ENCODE assay signal across 10 mouse cellular contexts in the genomic region with DNA sequence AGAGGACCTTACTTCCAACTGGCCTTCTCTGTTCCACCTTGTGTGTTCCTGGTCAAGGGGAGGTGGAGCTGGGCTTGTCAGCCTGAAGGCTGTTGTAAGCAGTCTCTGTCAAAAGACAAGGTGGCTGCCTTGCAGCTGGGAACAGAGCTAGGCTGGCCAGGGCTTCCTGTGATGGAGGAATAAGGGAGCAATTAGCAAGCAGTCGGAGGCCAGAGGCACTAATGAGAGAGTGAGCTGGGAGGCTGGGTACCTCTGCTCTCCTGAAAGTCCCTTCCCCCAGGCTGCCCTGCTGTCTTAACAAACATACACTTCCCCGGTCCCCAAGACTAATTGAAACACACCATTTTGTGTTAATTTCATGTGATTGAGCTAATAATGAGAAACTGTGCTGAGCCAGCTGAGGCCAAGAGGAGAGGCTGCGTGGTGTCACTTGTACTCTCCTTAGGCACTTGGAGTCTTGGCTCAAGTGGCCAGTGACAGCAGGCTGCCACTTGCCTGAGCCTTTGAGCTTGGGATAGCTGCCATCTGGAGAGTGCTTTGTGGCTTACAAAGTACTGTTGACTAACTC.
DNase-seq lines count a peak whose midpoint lies in the region; ATAC-seq and TF ChIP-seq lines count a peak whose summit lies in the region.
"Had no signal": no experiment of that assay in that cellular context is flagged by ENCODE, and none has a peak within 500 bp of the region (broad histone marks: within the 10 kb centered on the region; RNA-seq: fewer than 3 reads in every experiment).

No protein-coding gene starts in this region.

- WGBS in embryonic facial prominence, embryonic 14.5 days, result 29% methylated on average over 3 of the region's 3 CpGs
- 6% methylated on average over 3 of the region's 3 CpGs for WGBS in hindbrain, postnatal 0 days

- no peaks in the 10 kb centered on the region for H3K9me3 ChIP-seq in embryonic facial prominence, embryonic 14.5 days (ENCODE audit: control insufficient read depth, low read length)
- H3K9me3 ChIP-seq in hindbrain, postnatal 0 days (ENCODE audit: low read length), result no peaks in the 10 kb centered on the region
- H3K9me3 ChIP-seq: lung, embryonic 15.5 days had no signal

- H3K27ac ChIP-seq in embryonic facial prominence, embryonic 14.5 days (replicated peaks; ENCODE audit: low read depth, low read length), result no peak overlapping the region
- no peak overlapping the region for H3K27ac ChIP-seq in hindbrain, postnatal 0 days
- H3K27ac ChIP-seq: lung, embryonic 15.5 days had no signal

- no peak for TF ChIP-seq CTCF in hindbrain, postnatal 0 days (IDR thresholded peaks at IDR 0.05; ENCODE audit: low read depth)

- no peak overlapping the region for H3K9ac ChIP-seq in embryonic facial prominence, embryonic 14.5 days (ENCODE audit: low read depth, low read length)
- no peak overlapping the region for H3K9ac ChIP-seq in hindbrain, postnatal 0 days (replicated peaks; ENCODE audit: low read length)
- H3K9ac ChIP-seq: lung, embryonic 15.5 days had no signal

- ATAC-seq in embryonic facial prominence, embryonic 14.5 days (ENCODE audit: low read depth), result peak; percentile 77
- ATAC-seq in hindbrain, postnatal 0 days, result peak; percentile 89
- ATAC-seq in megakaryocyte-erythroid progenitor cell, adult 5-6 weeks (replicated peaks; ENCODE audit: low FRiP score, low TSS enrichment, poor library complexity, severe bottlenecking), result no peak
- ATAC-seq in megakaryocyte progenitor cell, adult 5-6 weeks (replicated peaks; ENCODE audit: poor library complexity), result no peak

- no peak overlapping the region for H3K4me2 ChIP-seq in embryonic facial prominence, embryonic 14.5 days (ENCODE audit: low read depth, low read length)
- no peak overlapping the region for H3K4me2 ChIP-seq in hindbrain, postnatal 0 days (ENCODE audit: low read depth, low read length)
- H3K4me2 ChIP-seq: heart, embryonic 11.5 days; lung, embryonic 15.5 days had no signal

- H3K27me3 ChIP-seq in embryonic facial prominence, embryonic 14.5 days (replicated peaks; ENCODE audit: control insufficient read depth, insufficient read depth, low read length), result no peaks in the 10 kb centered on the region
- 0 out of 2 replicates have a peak, but pooled peaks cover 3% of the 10 kb centered on the region for H3K27me3 ChIP-seq in hindbrain, postnatal 0 days (ENCODE audit: insufficient read depth, low read length)
- H3K27me3 ChIP-seq: lung, embryonic 15.5 days had no signal

- no peak overlapping the region for H3K4me3 ChIP-seq in embryonic facial prominence, embryonic 14.5 days (ENCODE audit: low read depth, low read length)
- no peak overlapping the region for H3K4me3 ChIP-seq in hindbrain, postnatal 0 days (ENCODE audit: low read length)
- H3K4me3 ChIP-seq: lung, embryonic 15.5 days had no signal

- H3K4me1 ChIP-seq in embryonic facial prominence, embryonic 14.5 days (ENCODE audit: control insufficient read depth, insufficient read depth, low read length), result no peaks in the 10 kb centered on the region
- peaks cover 7% of the 10 kb centered on the region; the same call in 1 of the 2 replicates for H3K4me1 ChIP-seq in hindbrain, postnatal 0 days (ENCODE audit: insufficient read depth, low read length)

- no peaks in the 10 kb centered on the region for H3K36me3 ChIP-seq in embryonic facial prominence, embryonic 14.5 days (ENCODE audit: control insufficient read depth, insufficient read depth, low read length)
- no peaks in the 10 kb centered on the region for H3K36me3 ChIP-seq in hindbrain, postnatal 0 days (ENCODE audit: insufficient read depth, low read length)
- H3K36me3 ChIP-seq: lung, embryonic 15.5 days had no signal

- peak; percentile 38 to 49 for DNase-seq in right cerebral cortex, postnatal 10 days (ENCODE audit: low spot score in 2 of 2)
- DNase-seq in right cerebral cortex, postnatal 14 days, result no peak
- DNase-seq in embryonic facial prominence, embryonic 14.5 days (ENCODE audit: low spot score), result peak; percentile 17
- DNase-seq in hindbrain, postnatal 0 days (ENCODE audit: low spot score), result peak; percentile 83
- DNase-seq in kidney, postnatal 10 days, result no peak
- DNase-seq: kidney, postnatal 14 days had no signal

Comparison
In these comparisons a context has a peak if more than half of its experiments do, and no peak if none do; other contexts are left out.
1. DNase-seq: peak in right cerebral cortex, postnatal 10 days (2 of 2), embryonic facial prominence, embryonic 14.5 days (single experiment) and hindbrain, postnatal 0 days (single experiment); none in right cerebral cortex, postnatal 14 days (single experiment) and kidney, postnatal 10 days (single experiment).
2. ATAC-seq: peak in embryonic facial prominence, embryonic 14.5 days (single experiment) and hindbrain, postnatal 0 days (single experiment); none in megakaryocyte-erythroid progenitor cell, adult 5-6 weeks (single experiment) and megakaryocyte progenitor cell, adult 5-6 weeks (single experiment).